Mouse (Mus musculus) spleen, postnatal 36 days (tissue): ENCODE measurements around the gene Gm7995.
"Not testable (repeated sequence)": the region's sequence is repeated elsewhere in the genome, so short reads cannot be mapped to it uniquely, and the experiment has no call there.

Experiments
- DNase-seq, 2 experiments: peaks; one replicate each; pipeline ENCODE4 v3.0.0; 2022; ENCODE audit warnings: low spot score in 2 of 2, mixed read lengths in 1 of 2

Gm7995 gene

GRCm38 (mm10) chr14:42309910-42310309 lies at the start of gene Gm7995:
TSS of gene Gm7995 (plus strand) at chr14:42310210.
- DNase-seq, result not testable (repeated sequence)

GRCm38 (mm10) chr14:42297258-42297657 lies 12.8 kb upstream of the Gm7995 start, which contains the start of gene Gm9611:
TSS of gene Gm9611 (minus strand) at chr14:42297358.
- not testable (repeated sequence) for DNase-seq
